Mouse (Mus musculus) small intestine, adult 2 months (tissue): ENCODE measurements around the gene Fbxo30. TPM values are rescaled to one million over a fixed set of nuclear protein-coding genes. Genes with fewer than 3 reads are reported as not detected.
"Not testable (repeated sequence)": the region's sequence is repeated elsewhere in the genome, so short reads cannot be mapped to it uniquely, and the experiment has no call there.

Source experiments
- H3K27ac ChIP-seq: fragments of 200-500 bp; 2 replicates; pipeline ENCODE4 v1.5.1; 2012; ENCODE audit warnings: low read depth, low read length, control low read depth, inconsistent platforms; ENCODE audit not compliant: insufficient read depth
- H3K27me3 ChIP-seq: fragments of 200-500 bp; 2 replicates; pipeline ENCODE4 v1.6.1; 2012; ENCODE audit warnings: mild to moderate bottlenecking, moderate library complexity, low read length, inconsistent platforms; ENCODE audit not compliant: control insufficient read depth, insufficient read depth
- H3K36me3 ChIP-seq: fragments of 200-500 bp; 2 replicates; pipeline ENCODE4 v1.6.1; 2012; ENCODE audit warnings: mild to moderate bottlenecking, low read length, control low read depth, inconsistent platforms; ENCODE audit not compliant: control insufficient read depth, insufficient read depth
- H3K4me1 ChIP-seq: fragments of 200-500 bp; 2 replicates; pipeline ENCODE4 v1.6.1; 2012; ENCODE audit warnings: low read length, inconsistent platforms, mixed read lengths; ENCODE audit not compliant: control insufficient read depth, insufficient read depth, insufficient read length
- H3K4me3 ChIP-seq: fragments of 200-500 bp; 2 replicates; pipeline ENCODE4 v1.5.1; 2012; ENCODE audit warnings: low read depth, mild to moderate bottlenecking, control low read depth, inconsistent platforms, low read length, moderate library complexity
- CTCF ChIP-seq: fragments of 200-500 bp; IDR thresholded peaks from 2 replicates; pipeline ENCODE4 v1.5.1; 2012; ENCODE audit warnings: low read depth, mild to moderate bottlenecking, control low read depth, inconsistent platforms, low read length, moderate library complexity, mixed read lengths; ENCODE audit not compliant: insufficient replicate concordance, insufficient read length; ENCODE audit errors: extremely low read depth
- POLR2A ChIP-seq: fragments of 200-500 bp; IDR thresholded peaks from 2 replicates; pipeline ENCODE4 v1.6.1; 2012; ENCODE audit warnings: low read depth, mild to moderate bottlenecking, control low read depth, inconsistent platforms, low read length, moderate library complexity
- WGBS: fragments of 180-500 bp; shearing (Covaris S2); methylation state at CpG from one replicate; pipeline ENCODE4 v1.1.7; 2018; 5-methylcytosine and 5-hydroxymethylcytosine counted together
- polyA plus RNA-seq: library from polyadenylated mRNA; depleted of rRNA; stranded (reverse); fragments of >200 nt; gene quantifications from 2 replicates; pipeline ENCODE4 v1.2.3, GENCODE M21; 2012; rRNA removed

The Fbxo30 gene
- 0.62 and 0.75 TPM in 2 replicates for polyA plus RNA-seq

DNA sequence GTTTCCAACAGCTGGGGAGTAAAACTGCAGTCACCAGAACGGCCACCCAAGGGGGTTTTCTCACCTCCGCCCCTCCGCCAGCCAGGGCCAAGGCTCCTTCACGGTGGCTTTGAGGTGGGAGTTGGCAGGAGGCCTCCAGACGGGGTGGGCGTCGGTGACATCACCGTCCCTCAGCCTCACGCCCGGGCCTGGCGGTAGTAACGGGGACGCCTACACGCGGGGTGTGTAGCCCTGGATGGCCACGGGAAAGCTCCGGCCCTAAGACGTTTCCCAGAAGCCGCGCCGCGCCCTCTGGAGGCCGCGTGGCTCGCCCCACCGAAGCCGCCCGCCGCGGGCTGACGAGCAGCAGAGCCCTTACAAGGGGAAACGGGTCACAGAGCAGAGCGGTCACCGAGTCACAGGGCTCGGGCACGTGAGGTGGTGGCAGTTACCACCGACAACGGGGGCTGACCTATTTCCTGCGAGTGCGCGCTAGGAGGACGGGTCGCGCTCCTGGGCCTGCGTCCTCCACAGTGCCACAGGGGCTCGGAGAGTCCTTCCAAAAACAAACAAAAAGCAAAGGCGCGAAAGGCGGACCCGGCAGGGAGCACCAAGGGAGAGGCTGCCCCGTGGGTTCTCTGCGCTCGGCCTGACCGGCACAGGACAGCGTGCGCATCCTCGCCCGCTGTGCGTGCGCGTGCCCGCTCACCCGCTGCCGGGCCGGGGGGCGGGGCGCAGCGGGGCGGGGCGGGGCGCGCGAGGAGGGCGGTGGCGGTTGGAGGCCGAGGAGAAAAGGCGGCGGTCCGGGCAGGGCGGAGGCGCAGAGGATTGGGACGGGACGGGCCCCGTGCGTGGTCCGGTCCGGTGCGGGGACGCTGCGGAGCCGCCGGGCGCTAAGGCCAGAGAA lies at the start of gene Fbxo30:
TSS of gene Fbxo30 (plus strand) at position 753 of the 886 bp plus-strand sequence.
- Histone ChIP-seq H3K4me1 (no peaks in the 10 kb centered on the region; the same call in 1 of the 2 replicates), H3K27me3 (no peaks in the 10 kb centered on the region), H3K27ac (peak within 1 kb of the TSS; percentile 98), H3K36me3 (no peaks in the 10 kb centered on the region), H3K4me3 (peak within 1 kb of the TSS; percentile 77)
- 1% methylated on average over 88 of the region's 93 CpGs for WGBS
- TF ChIP-seq CTCF (peak; percentile 56; the same call in 1 of the 2 replicates), POLR2A (peak; percentile 93)

DNA sequence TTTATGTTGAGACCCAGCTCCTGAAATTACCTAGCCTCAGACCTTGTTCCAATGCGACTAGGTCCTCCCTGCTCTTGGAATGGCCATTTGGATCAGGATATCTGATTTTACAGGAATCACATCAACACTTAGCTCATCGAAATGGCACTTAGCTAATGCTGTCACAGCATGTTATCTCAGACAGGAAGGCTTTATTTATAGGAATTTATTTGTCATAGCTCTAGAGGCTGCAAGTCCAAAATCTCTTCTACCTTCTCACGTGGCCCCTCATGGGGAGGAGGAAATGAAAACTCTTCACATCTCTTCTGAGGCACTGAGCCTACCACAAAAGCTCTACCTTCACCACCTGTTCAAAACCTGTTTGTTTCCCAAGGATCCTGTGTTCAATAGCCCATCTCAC lies 47.9 kb upstream of the Fbxo30 start:
- H3K4me3 ChIP-seq: no peak overlapping the region
- no peaks in the 10 kb centered on the region for H3K4me1 ChIP-seq
- no peak overlapping the region for H3K27ac ChIP-seq
- no peaks in the 10 kb centered on the region for H3K36me3 ChIP-seq
- TF ChIP-seq POLR2A (no peak), CTCF (no peak)
- H3K27me3 ChIP-seq: no peaks in the 10 kb centered on the region
- 56% methylated on average over 3 of the region's 3 CpGs for WGBS

DNA sequence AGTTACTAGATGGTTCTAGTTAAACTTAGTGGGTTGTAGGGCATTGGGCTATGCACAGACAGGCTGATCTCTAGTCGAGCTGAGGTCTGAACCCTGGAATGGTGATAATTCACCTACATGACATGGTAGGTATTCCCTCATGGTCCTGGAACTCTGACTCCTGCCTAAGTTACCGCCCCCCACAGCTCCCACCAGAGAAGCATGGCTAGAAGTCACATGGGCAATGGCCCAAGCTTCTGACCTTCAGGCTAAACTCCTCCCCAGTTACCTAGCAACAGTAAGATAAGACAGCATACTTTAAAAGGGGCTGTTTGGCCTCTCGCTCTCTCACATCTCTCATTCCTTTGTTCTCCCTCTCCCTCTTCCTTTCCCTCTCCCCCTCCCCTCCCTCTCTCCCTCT lies 38.1 kb upstream of the Fbxo30 start:
- not testable (repeated sequence) for H3K36me3 ChIP-seq, H3K27ac ChIP-seq, H3K4me1 ChIP-seq, H3K4me3 ChIP-seq, H3K27me3 ChIP-seq
- WGBS: 60% methylated on average over 3 of the region's 3 CpGs

DNA sequence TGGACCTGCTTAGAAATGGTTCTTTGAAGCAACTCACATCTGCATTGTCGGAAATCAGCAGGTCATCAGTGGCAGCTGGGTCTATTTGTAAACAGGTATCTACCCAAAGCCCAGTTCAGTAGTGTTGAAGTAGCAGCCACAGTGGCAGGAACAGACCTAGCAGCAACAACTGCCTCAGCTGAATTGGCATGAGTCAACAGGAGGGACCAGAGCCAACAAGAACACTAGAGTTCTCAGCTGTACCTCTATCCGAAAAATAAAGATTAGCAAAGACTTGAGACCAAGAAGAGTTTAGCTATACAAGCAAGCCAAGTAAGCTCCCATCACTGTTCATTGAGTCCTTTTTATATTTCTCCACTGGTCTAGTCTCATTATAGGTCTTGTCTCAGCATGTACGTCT lies 32.9 kb upstream of the Fbxo30 start:
- Histone ChIP-seq H3K4me3 (no peak overlapping the region), H3K27me3 (no peaks in the 10 kb centered on the region), H3K4me1 (no peaks in the 10 kb centered on the region), H3K36me3 (no peaks in the 10 kb centered on the region), H3K27ac (no peak overlapping the region)
- no peak for TF ChIP-seq POLR2A
- TF ChIP-seq CTCF: no peak
- WGBS: 88% methylated on average over 3 of the region's 3 CpGs

DNA sequence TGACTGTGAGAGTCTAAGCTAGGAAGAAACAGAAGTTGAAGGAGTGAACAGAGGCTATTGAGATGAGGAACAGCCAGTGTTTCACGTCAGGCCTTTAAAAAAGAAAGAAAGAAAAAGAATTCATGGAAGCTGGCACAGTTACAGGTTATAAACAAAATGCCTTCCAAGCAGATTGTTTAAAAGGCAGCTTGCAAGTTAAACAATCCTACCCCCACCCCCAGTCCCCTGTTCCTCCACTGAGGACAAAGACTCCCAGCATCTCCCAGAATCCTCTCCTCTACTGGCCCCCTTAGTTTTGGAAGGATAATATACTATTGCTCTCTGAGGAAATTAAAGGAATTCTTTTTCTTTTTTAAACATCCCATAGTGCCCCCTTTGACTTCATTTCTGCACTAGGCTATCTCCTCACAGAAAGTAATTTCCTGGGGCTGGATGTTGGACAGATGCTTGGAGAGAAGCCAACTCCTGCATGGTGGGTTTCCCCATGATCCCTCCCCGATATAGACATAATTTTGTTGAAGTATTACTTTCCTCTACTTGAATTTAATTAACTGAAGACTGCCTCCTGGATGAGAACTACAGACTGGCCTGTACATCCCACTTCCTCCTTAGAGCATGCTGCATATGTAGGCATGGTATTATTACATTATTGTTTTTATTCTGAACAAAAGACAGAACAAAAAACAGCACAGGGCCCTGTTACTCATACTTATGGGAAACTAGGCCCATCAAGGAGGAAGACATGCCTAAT lies 30.7 kb upstream of the Fbxo30 start:
- 58% methylated on average over 2 of the region's 2 CpGs for WGBS

DNA sequence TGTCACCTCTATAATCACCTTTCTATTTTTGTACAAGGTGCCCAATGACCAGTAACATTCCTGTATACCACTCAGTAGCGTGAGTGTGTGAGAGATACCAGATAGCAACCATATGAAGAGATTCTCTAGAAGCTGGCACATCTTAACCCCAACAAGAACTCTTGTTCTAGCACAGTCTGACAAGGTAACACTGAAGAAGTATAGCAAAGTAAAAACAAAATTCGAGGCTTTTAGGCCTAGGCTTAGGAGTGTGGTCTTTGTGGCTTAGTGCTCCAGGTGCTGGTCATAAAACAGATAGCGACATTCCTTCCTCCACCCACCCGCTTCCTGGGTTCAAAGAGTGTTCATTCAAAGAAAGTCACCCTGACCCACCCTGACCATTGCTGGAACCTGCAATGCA lies 27.5 kb upstream of the Fbxo30 start:
- 69% methylated on average over 4 of the region's 4 CpGs for WGBS

More for the DNA sequence above, 30.7 kb upstream of the Fbxo30 start:
- Histone ChIP-seq H3K36me3 (no peaks in the 10 kb centered on the region), H3K4me1 (no peaks in the 10 kb centered on the region), H3K27ac (no peak overlapping the region), H3K4me3 (no peak overlapping the region), H3K27me3 (no peaks in the 10 kb centered on the region)
- TF ChIP-seq POLR2A: no peak
- no peak for TF ChIP-seq CTCF

DNA sequence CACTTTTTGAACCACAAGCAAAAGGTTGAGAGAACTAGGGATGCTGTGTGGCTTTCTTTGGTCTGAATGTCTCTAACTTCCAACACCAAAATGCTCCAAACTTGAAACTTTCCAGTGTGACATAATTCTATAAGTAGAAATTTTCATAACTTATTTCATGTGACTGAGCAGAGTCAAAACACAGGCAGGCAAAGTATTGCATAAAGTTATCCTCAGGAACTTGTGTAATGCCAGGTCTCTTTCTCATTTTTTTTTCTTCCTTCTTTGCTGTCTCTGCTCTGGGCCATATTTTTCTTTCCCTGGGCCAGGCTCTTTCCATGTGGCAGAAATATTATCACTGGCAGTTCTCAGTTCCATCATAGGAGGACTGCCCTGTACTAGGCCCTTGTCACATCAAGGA lies 21.0 kb upstream of the Fbxo30 start:
- no peaks in the 10 kb centered on the region for H3K4me1 ChIP-seq
- H3K27ac ChIP-seq: no peak overlapping the region
- TF ChIP-seq POLR2A: no peak
- TF ChIP-seq CTCF: no peak
- H3K36me3 ChIP-seq: no peaks in the 10 kb centered on the region
- no peaks in the 10 kb centered on the region for H3K27me3 ChIP-seq
- no peak overlapping the region for H3K4me3 ChIP-seq

More for the DNA sequence above, 27.5 kb upstream of the Fbxo30 start:
- H3K36me3 ChIP-seq, H3K27ac ChIP-seq, H3K4me1 ChIP-seq, H3K27me3 ChIP-seq, H3K4me3 ChIP-seq: not testable (repeated sequence)

DNA sequence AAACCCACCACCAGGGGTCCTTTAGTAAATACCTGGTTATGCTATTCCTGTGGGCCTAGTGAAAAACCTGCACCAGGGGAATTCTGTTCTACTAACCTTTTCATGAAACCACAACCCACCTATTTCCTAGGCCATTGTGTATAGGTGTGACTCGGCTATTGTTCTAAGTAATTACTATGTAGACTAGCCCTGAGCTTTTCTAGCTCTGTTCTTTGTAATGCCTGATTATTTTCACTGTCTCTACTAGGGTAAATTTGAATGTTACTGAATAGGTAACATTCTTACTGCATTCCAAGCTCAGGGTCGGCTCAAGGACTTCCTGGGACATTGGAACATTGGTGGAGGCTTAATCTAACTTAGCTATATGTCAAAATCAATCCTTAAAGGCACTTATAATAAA lies 18.8 kb upstream of the Fbxo30 start:
- H3K27me3 ChIP-seq, H3K36me3 ChIP-seq, H3K27ac ChIP-seq, H3K4me1 ChIP-seq, H3K4me3 ChIP-seq: not testable (repeated sequence)
- WGBS: 84% methylated on average over 2 of the region's 2 CpGs

DNA sequence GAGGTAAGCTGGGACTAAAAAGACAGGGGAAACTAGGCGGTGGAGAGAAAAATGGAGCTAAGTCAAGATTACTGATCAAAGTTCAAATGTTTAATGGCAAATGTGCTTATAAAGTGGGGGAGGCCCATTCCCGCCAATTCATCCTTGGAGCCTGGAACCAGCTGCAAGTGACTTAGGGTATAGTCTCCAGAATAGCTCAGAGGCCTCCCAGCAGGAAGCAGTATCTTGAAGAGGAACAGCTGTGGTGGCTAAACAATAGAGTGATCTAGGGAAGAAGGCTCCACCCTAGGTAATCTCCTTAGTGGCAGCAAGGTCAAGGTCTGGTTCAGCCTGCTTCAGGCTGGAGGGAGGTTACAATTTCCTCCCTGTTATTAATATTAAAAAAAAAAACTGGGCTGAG lies 17.3 kb upstream of the Fbxo30 start:
- not testable (repeated sequence) for H3K4me3 ChIP-seq, H3K27me3 ChIP-seq, H3K36me3 ChIP-seq, H3K4me1 ChIP-seq, H3K27ac ChIP-seq
- 66% methylated on average over 2 of the region's 2 CpGs for WGBS
